Mouse (Mus musculus): ENCODE measurements around the gene Junb.

GRCm38 (mm10) chr8:84925557-84925956 is 53.0 kb downstream of the Junb start:
- TF ChIP-seq POLR2A (IDR thresholded peaks at IDR 0.05; ENCODE audit: borderline replicate concordance, extremely low read depth, low read depth, low read length) = no peak
- TF ChIP-seq CTCF (IDR thresholded peaks at IDR 0.05; ENCODE audit: insufficient read depth, low read length) = no peak

Data from lung, adult 2 months (tissue).